Mouse (Mus musculus): Measurements from ENCODE around the gene Abca8b.
"Not testable (repeated sequence)": the region's sequence is repeated elsewhere in the genome, so short reads cannot be mapped to it uniquely, and the experiment has no call there.

Gene Abca8b

GRCm38 (mm10) chr11:109916654-109917053 lies 79.0 kb downstream of the Abca8b start:
- DNase-seq (ENCODE audit: low spot score), result no peak

DNA sequence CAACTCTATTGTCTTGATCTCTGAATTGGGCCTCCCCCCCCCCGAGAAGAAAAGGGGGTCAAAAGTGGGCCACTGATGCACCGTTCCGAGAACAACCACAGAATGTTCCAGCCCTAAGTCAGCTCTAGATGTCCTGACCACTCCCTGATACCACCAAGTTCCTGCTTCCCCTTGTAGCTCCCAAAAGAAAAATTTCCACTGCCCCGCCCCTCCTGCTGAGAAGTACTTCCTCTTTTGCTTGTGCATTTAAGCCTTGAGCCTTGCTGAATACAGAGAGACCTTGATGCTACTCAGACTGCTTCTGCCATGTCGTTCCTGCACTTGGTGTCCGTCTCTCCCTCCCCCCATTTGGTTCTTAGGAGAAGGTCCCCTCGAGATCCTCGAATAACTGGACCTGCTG lies 82.5 kb downstream of the Abca8b start:
- DNase-seq (ENCODE audit: low spot score), result not testable (repeated sequence)

GRCm38 (mm10) chr11:109912118-109912517 lies 83.5 kb downstream of the Abca8b start:
- DNase-seq (ENCODE audit: low spot score), result not testable (repeated sequence)

- DNase-seq (ENCODE audit: low spot score), result no peak
Observed at GRCm38 (mm10) chr11:109909801-109910200, 85.8 kb downstream of the Abca8b start.

DNA sequence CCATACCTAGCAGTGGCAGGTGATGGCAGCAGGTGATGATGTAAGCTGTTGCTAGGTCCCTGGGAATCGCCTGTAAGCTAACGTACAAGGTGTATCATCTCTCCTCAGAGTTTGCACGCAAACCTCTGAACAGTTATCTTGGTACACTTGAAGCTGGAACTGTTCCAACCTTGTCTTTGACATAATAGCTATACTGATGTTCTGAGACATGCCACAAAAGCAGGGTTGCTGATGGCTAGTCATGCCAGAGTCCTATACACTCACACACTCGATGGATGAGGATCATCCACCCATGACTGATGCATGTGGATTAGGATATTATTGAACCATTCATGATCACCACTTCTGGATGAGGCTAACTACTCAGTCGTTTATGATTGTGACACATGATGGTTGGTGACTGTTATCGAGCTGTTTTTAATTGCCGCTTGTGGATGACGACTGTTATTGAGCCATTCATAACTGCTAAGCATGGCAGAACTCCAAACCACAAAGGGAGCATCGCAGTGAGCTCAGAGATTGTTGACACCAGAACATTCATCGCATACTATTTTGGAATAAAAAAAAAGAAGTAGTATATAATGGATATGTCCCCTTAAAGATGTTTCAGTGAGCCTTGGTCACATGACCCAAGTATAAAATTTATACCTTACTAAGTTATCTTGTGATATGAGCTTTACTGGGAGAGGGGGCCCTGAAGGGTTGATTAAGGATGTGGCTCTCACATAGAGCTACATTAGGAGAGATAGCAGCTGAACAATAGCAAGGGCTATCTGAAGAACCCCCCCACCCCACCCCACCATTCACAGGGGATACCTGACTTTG lies 87.2 kb downstream of the Abca8b start:
- no peak for DNase-seq (ENCODE audit: low spot score)

- DNase-seq (ENCODE audit: low spot score), result no peak
Observed at GRCm38 (mm10) chr11:109907508-109907907, 88.1 kb downstream of the Abca8b start.

DNA sequence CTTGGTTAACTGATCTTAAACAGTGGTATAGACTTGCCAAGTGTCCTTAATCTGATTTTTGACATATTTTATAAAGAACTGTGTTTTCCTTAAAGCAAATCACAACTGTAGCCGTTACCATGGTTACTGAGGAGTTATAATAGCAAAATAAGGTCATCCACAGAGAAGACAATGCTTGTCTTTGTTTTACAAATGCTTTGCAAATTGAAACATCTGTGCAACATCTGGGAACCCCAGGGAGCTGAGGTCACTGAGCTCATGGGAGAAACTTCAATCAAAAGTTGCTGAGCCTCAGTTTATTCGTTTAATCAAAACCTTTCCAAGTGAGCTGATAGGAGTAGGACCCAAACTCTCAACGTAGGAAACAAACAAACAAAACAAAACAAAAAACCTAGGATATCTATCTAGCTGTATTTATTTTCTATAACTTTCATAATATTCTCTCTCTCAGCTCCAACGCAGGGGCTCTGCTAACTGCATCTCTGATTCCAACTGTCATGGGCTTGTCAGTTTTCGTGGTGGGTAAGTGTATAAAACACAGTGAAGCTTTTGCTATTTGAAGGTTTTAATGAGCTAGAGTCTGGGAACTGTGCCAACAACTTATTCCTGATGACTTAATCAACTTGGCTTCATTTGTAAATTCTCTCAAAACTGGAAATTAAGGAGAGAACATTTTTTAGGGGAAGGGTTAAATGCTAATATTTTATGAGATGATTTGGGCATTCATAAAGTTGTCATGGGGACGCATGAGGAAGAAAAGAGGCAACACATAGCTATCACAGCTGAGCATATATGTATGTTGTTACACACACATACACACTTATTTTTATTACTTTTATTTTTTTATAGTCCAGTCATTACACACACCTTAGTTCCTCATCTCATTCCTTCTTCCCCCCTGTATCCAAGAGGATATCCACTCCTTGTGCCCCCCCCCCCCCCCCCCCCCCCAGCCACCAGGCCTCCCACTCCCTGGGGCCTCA lies 92.7 kb downstream of the Abca8b start:
- DNase-seq (ENCODE audit: low spot score), result no peak

DNA sequence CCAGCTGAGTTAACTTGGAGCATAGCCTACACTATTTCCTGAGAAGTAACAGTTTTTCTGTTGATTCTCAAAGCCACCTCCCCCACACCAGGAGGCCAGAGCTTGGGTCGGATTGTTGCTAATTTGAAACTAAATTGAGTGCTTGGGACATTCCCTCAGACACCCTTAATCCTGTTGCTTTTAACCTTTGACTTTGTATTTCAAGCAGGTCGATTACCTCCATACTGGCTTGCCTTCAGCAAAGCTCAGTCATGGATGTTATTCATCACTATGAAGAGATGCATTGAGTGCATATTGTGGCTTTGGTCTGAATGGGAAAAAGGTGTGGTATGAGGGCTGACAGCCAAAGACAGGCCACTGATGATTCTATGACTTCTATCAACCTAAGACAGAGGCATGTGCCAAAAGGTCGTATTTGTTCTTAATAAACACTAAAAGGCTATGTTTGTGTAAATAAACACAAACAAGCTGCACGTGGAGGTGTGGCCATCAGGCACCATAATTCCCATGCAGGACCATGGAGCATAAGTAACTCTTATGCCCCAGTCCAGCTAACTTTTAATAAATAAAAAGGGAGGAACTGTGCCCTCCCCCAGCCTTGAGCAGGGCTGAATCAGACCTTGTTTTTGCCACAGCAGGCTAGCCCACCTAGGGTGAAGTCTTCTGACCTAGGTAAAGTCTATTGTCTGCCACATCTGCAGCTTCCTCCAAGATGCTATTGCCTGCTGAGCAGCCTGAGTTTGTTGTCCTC lies 95.0 kb downstream of the Abca8b start:
- no peak for DNase-seq (ENCODE audit: low spot score)

DNA sequence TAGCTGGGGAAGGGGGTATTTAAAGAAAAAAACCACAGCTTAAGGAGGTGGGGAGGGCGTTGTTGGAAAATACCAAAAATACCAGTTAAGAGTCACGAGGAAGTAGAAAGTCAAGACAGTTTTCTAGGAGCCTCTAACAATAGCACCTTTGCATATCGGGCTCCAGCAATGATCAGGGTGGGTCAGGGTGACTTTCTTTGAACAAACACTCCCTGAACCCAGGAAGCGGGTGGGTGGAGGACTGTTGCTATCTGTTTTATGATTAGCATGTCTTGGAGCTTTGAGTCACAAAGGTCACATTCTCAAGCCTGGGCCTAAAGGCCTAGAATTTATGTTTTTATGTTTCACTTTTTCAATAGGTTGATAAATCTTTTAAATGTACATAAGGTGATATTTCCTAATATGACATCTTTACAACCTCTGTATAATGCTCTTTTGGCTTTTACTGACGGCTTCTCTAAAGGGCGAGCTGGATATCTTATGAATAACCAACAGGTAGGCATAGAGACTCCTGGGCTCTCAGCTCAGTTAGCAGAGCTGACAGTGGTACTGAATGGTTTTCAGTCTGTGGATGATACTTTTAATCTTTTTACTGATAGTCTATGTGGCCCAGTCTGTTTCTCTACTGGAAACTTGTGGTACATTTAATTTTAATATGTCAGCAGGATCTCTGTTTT lies 96.7 kb downstream of the Abca8b start:
- DNase-seq (ENCODE audit: low spot score), result no peak

DNA sequence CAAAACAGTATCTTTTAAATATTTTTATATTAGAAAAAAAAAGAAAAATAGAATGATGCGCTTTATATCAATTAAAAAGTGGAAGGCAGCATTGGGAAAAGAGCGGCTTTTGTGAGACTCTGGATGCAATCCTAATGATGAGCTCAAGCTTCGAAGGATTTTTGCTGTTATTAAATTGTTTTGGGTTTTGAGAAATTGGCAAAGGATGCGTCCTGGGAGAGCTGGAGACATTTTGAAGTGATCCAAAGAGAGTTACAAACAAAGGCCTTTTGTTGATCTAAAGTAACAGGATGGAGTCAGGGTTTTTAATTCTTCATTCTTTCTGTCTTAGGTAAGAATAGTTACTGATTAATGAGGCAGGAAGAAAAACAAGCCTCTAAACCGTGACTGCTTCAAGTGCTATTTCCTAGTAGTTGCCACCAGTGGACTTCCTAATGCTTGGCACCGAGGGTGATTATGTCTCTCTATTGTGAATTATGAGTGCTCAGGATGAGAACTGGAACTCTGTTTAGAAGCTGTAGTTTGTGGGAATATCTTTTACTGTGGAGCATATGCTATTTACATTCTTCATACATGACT lies 99.6 kb downstream of the Abca8b start:
- DNase-seq (ENCODE audit: low spot score), result no peak

DNA sequence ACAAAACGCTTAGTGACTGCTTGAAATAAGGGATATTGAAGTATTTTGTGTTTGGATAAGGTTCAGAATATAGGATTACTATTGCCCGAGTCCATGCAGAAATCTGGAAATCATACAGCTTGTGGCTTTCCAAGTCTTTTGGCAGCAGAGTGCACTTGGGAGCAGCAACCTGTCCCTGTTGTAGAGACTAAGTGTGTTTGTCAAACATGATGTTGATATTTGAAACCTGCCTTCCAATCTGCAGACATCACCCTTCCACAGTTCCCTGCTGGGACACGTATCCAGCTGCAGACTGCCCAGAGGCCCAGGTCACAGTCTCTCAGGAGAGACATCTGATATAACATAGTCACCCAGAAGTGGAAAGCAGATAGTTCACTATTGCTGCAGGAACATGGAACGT lies 100.1 kb downstream of the Abca8b start:
- no peak for DNase-seq (ENCODE audit: low spot score)

DNA sequence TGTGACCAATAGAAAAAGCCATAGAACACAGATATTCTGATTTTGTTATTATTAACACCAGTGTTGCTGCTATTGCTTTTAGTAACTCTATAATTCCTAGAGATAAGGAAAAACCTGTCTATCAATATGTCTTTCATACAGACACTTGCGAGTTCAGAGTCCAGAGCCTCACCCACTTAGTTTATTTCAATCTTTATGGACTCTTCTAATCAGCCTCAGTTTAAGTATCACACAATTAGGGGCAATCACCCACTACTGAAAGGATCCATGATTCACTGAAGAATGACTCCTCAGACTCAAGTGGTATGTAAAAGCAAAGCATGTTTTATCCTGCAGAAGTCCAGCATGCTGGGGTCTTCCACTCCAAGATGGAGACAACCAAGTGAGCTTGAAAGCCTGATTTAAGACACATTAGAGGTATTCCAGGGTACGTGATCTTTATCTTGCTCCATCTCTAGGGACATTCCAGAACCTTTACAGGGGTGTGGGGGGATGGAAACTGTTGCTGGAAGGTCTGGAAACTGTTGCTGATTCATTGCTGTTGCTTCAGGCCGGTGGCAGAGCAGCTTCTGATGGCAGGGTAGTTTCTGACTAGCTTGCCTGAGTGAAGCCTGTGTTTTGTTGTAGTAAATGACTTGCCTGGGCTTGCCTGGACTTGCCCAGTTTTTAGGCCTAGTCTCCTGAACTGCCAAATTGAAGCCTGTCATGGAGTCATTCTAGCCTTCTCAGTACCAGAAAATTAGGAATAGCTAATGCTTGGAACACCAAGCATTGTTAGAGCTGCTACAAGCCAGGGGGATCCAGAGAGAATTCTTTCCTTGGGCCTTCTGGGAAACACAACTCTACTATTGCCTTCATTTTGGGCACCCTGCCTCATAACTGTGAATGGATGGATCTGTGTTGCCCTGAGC lies 101.5 kb downstream of the Abca8b start:
- no peak for DNase-seq (ENCODE audit: low spot score)

GRCm38 (mm10) chr11:109891989-109892386 lies 103.7 kb downstream of the Abca8b start:
- peak; percentile 28 for DNase-seq (ENCODE audit: low spot score)

- no peak for DNase-seq (ENCODE audit: low spot score)
Observed at GRCm38 (mm10) chr11:109891371-109891988, 104.2 kb downstream of the Abca8b start.

- no peak for DNase-seq (ENCODE audit: low spot score)
Observed at GRCm38 (mm10) chr11:109889595-109889994, 106.0 kb downstream of the Abca8b start.

GRCm38 (mm10) chr11:109886757-109887156 lies 108.9 kb downstream of the Abca8b start:
- no peak for DNase-seq (ENCODE audit: low spot score)

DNA sequence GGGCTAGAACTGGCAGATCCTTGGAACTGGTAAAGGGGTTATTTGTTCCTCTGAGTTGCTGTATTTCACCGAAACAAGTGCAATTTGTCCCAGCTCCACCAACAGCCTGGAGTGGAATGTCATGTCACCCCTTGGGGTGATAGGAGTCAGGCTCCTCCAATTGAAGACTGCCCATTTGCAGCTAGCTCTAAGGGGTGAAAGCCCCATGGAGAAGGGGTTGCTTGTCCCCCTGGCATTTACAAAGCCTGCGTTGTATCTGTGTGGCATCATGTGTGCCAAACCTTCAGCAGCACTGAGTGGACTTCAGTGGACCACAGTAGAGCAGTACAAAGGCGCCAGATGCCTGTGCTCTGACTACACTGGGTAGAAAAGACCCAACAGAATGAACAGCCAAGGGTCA lies 110.1 kb downstream of the Abca8b start:
- DNase-seq (ENCODE audit: low spot score), result no peak

- DNase-seq (ENCODE audit: low spot score), result no peak
Observed at GRCm38 (mm10) chr11:109884801-109885200, 110.8 kb downstream of the Abca8b start.

- DNase-seq (ENCODE audit: low spot score), result no peak
Observed at GRCm38 (mm10) chr11:109884126-109884525, 111.5 kb downstream of the Abca8b start.

Measured in T-cell, adult 2 months (primary cell).